Mouse (Mus musculus): ENCODE measurements around the gene Pex1. TPM values are rescaled to one million over a fixed set of nuclear protein-coding genes. Genes with fewer than 3 reads are reported as not detected.
"Not testable (repeated sequence)": the region's sequence is repeated elsewhere in the genome, so short reads cannot be mapped to it uniquely, and the experiment has no call there.

Gene Pex1
- polyA plus RNA-seq, 1 experiment = 15.4 TPM

- DNase-seq (ENCODE audit: low read depth) = no peak
Observed at GRCm38 (mm10) chr5:3644621-3645020, 48.8 kb downstream of the Pex1 start.

- DNase-seq (ENCODE audit: low read depth) = no peak
Observed at GRCm38 (mm10) chr5:3645326-3645725, 49.5 kb downstream of the Pex1 start.

GRCm38 (mm10) chr5:3646539-3646938, 50.7 kb downstream of the Pex1 start:
- DNase-seq (ENCODE audit: low read depth) = no peak

- DNase-seq (ENCODE audit: low read depth) = peak; percentile 41
Observed at GRCm38 (mm10) chr5:3646991-3647707, 51.3 kb downstream of the Pex1 start.

GRCm38 (mm10) chr5:3647708-3648121, 51.8 kb downstream of the Pex1 start:
- DNase-seq (ENCODE audit: low read depth) = peak; percentile 17

GRCm38 (mm10) chr5:3648206-3648848, 52.5 kb downstream of the Pex1 start:
- DNase-seq (ENCODE audit: low read depth) = no peak

GRCm38 (mm10) chr5:3648849-3649210, 53.0 kb downstream of the Pex1 start:
- DNase-seq (ENCODE audit: low read depth) = no peak

- DNase-seq (ENCODE audit: low read depth) = no peak
Observed at GRCm38 (mm10) chr5:3650881-3651280, 55.0 kb downstream of the Pex1 start, which contains the start of gene Tmbim7. Tmbim7 (plus strand) TSS chr5:3651181.

- DNase-seq (ENCODE audit: low read depth) = no peak
Observed at GRCm38 (mm10) chr5:3651621-3652020, 55.8 kb downstream of the Pex1 start.

GRCm38 (mm10) chr5:3652903-3653575, 57.2 kb downstream of the Pex1 start:
- DNase-seq (ENCODE audit: low read depth) = not testable (repeated sequence)

GRCm38 (mm10) chr5:3653801-3654200, 57.9 kb downstream of the Pex1 start:
- no peak for DNase-seq (ENCODE audit: low read depth)

GRCm38 (mm10) chr5:3657085-3657484, 61.2 kb downstream of the Pex1 start, which contains the start of gene Gatad1:
Gatad1 (minus strand) TSS chr5:3657185.
- DNase-seq (ENCODE audit: low read depth) = no peak

- no peak for DNase-seq (ENCODE audit: low read depth)
Observed at GRCm38 (mm10) chr5:3665225-3665624, 69.4 kb downstream of the Pex1 start.

- no peak for DNase-seq (ENCODE audit: low read depth)
Observed at GRCm38 (mm10) chr5:3666585-3666984, 70.7 kb downstream of the Pex1 start.

- DNase-seq (ENCODE audit: low read depth) = no peak
Observed at GRCm38 (mm10) chr5:3669938-3670554, 74.2 kb downstream of the Pex1 start.

Other genes starting within 250 kb of the Pex1 start
- 9.0 and 9.7 TPM in 2 replicates for gene Fam133b, start 52.2 kb upstream of the Pex1 start, polyA plus RNA-seq (2012; rRNA removed)
- gene 1700109H08Rik, start 24.5 kb upstream of the Pex1 start, polyA plus RNA-seq (2012; rRNA removed) = 2.5 and 2.7 TPM in 2 replicates
- 8.6 and 10.7 TPM in 2 replicates for gene Rbm48, start 519 bp downstream of the Pex1 start, polyA plus RNA-seq (2012; rRNA removed)
- 0.24 and 0.67 TPM in 2 replicates for gene Tmbim7, start 55.1 kb downstream of the Pex1 start, polyA plus RNA-seq (2012; rRNA removed)
- gene Gatad1, start 61.1 kb downstream of the Pex1 start, polyA plus RNA-seq (2012; rRNA removed) = 55.0 and 56.2 TPM in 2 replicates
- 9.5 and 9.6 TPM in 2 replicates for gene Ankib1, start 206.9 kb downstream of the Pex1 start, polyA plus RNA-seq (2012; rRNA removed)
- gene Krit1, start 207.1 kb downstream of the Pex1 start, polyA plus RNA-seq (2012; rRNA removed) = 9.7 and 9.9 TPM in 2 replicates
- not detected in 2 replicates for gene Lrrd1, start 249.1 kb downstream of the Pex1 start, polyA plus RNA-seq (2012; rRNA removed)